Mouse (Mus musculus): ENCODE data around the gene Riok1. TPM values are rescaled to one million over a fixed set of nuclear protein-coding genes. Genes with fewer than 3 reads are reported as not detected.

Riok1 gene
- total RNA-seq, 2 experiments from 2014 or later: 5.6 to 7.4 TPM

- no peak for DNase-seq
- intact Hi-C loops (cut with DNase I): no loop called here
Measured at GRCm38 (mm10) chr13:38049888-38050287, 13.1 kb downstream of the Riok1 start.

- DNase-seq: no peak
- intact Hi-C loops (cut with DNase I): no loop called here
Measured at GRCm38 (mm10) chr13:38062678-38063077, 25.9 kb downstream of the Riok1 start.

GRCm38 (mm10) chr13:38064854-38065663 lies 28.3 kb downstream of the Riok1 start:
- intact Hi-C loops (cut with DNase I): no loop called here
- peak in 1 of 2 experiments; percentile 10 for DNase-seq

- intact Hi-C loops (cut with DNase I): loop anchor here (10.0 kb wide), 1 partner anchor 134 kb away; the partner anchor contains the start of gene Snrnp48
- no peak for DNase-seq
Measured at GRCm38 (mm10) chr13:38070945-38071344, 34.1 kb downstream of the Riok1 start.

- intact Hi-C loops (cut with DNase I): loop anchor here (10.0 kb wide), 1 partner anchor 131 kb away; the partner anchor contains the start of gene Snrnp48
Measured at GRCm38 (mm10) chr13:38073374-38074307, 36.8 kb downstream of the Riok1 start.

GRCm38 (mm10) chr13:38074404-38074803 lies 37.6 kb downstream of the Riok1 start:
- intact Hi-C loops (cut with DNase I): loop anchor here (10.0 kb wide), 1 partner anchor 130 kb away; the partner anchor contains the start of gene Snrnp48
- DNase-seq: no peak

More at GRCm38 (mm10) chr13:38073374-38074307, 36.8 kb downstream of the Riok1 start:
- no peak for DNase-seq

- no peak for DNase-seq
- intact Hi-C loops (cut with DNase I): loop anchor here (10.0 kb wide), 1 partner anchor 128 kb away; the partner anchor contains the start of gene Snrnp48
Measured at GRCm38 (mm10) chr13:38077113-38077512, 40.3 kb downstream of the Riok1 start.

GRCm38 (mm10) chr13:38078836-38079235 lies 42.0 kb downstream of the Riok1 start:
- intact Hi-C loops (cut with DNase I): loop anchor here (10.0 kb wide), 1 partner anchor 126 kb away; the partner anchor contains the start of gene Snrnp48

GRCm38 (mm10) chr13:38079366-38079765 lies 42.6 kb downstream of the Riok1 start:
- DNase-seq: no peak
- intact Hi-C loops (cut with DNase I): loop anchor here (10.0 kb wide), 1 partner anchor 125 kb away; the partner anchor contains the start of gene Snrnp48

More at GRCm38 (mm10) chr13:38078836-38079235, 42.0 kb downstream of the Riok1 start:
- DNase-seq: no peak

GRCm38 (mm10) chr13:38080014-38080413 lies 43.2 kb downstream of the Riok1 start:
- intact Hi-C loops (cut with DNase I): no loop called here
- DNase-seq: no peak

GRCm38 (mm10) chr13:38080725-38081124 lies 43.9 kb downstream of the Riok1 start:
- intact Hi-C loops (cut with DNase I): no loop called here
- no peak for DNase-seq

- intact Hi-C loops (cut with DNase I): no loop called here
- DNase-seq: no peak
Measured at GRCm38 (mm10) chr13:38081161-38081560, 44.4 kb downstream of the Riok1 start.

- DNase-seq: no peak
- intact Hi-C loops (cut with DNase I): no loop called here
Measured at GRCm38 (mm10) chr13:38086711-38087110, 49.9 kb downstream of the Riok1 start.

GRCm38 (mm10) chr13:38088008-38088407 lies 51.2 kb downstream of the Riok1 start:
- DNase-seq: no peak
- intact Hi-C loops (cut with DNase I): no loop called here

GRCm38 (mm10) chr13:38089449-38089848 lies 52.7 kb downstream of the Riok1 start:
- no peak for DNase-seq
- intact Hi-C loops (cut with DNase I): no loop called here

- DNase-seq: no peak
- intact Hi-C loops (cut with DNase I): no loop called here
Measured at GRCm38 (mm10) chr13:38089871-38090270, 53.1 kb downstream of the Riok1 start.

GRCm38 (mm10) chr13:38096207-38096606 lies 59.4 kb downstream of the Riok1 start:
- intact Hi-C loops (cut with DNase I): no loop called here
- DNase-seq: no peak

- DNase-seq: no peak
- intact Hi-C loops (cut with DNase I): no loop called here
Measured at GRCm38 (mm10) chr13:38103406-38103805, 66.6 kb downstream of the Riok1 start.

- intact Hi-C loops (cut with DNase I): no loop called here
- DNase-seq: no peak
Measured at GRCm38 (mm10) chr13:38104501-38104900, 67.7 kb downstream of the Riok1 start.

- no peak for DNase-seq
- intact Hi-C loops (cut with DNase I): no loop called here
Measured at GRCm38 (mm10) chr13:38109081-38109480, 72.3 kb downstream of the Riok1 start.
